Mouse (Mus musculus): ENCODE measurements at regions not wholly inside any gene's neighbourhood (a gene's known extent, or its start where the extent isn't known, plus 50 kb on each side); places are given as distances from the start of the nearest gene placed in this dataset.
A peak's percentile ranks its signal among the peaks of the same experiment; 100 is the strongest.

DNA sequence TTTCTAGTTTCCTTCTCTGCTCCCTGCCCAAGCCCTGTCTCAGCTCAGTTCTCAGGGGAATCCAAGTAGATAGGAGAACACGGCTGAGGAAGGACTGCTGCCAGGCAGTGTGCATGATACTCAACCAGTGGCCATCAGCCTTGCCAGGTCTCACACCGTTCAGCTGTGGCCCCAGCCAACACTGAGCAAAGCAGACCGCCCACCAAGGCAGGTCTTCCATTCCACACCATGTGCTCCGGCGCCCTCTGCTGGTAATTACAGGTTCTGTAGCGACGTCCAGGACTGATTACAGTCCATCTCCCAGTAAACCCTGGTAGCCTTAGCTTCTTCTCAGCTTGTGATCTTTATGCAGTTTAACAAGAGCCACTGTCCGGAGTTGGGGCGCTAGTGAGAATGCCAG lies 144.5 kb downstream of the Tfcp2l1 start:
- Histone ChIP-seq H3K27me3 (ENCODE audit: control insufficient read depth, insufficient read depth, low read depth, low read length) (no peaks in the 10 kb centered on the region; the same call in 1 of the 2 replicates), H3K4me1 (replicated peaks; ENCODE audit: control insufficient read depth, insufficient read depth, low read length) (no peaks in the 10 kb centered on the region), H3K9ac (ENCODE audit: low read length) (no peak overlapping the region), H3K27ac (ENCODE audit: low read length) (no peak overlapping the region), H3K36me3 (ENCODE audit: control insufficient read depth, insufficient read depth, low read length) (no peaks in the 10 kb centered on the region), H3K4me3 (ENCODE audit: low read length) (no peak overlapping the region), H3K4me2 (ENCODE audit: low read depth, low read length) (no peak overlapping the region), H3K9me3 (ENCODE audit: control insufficient read depth, low read length) (no peaks in the 10 kb centered on the region)
- ATAC-seq (ENCODE audit: low read depth): 0 out of 2 replicates have a peak, but pooled peaks have one; percentile 37
- 13% methylated on average over 9 of the region's 9 CpGs for WGBS

DNA sequence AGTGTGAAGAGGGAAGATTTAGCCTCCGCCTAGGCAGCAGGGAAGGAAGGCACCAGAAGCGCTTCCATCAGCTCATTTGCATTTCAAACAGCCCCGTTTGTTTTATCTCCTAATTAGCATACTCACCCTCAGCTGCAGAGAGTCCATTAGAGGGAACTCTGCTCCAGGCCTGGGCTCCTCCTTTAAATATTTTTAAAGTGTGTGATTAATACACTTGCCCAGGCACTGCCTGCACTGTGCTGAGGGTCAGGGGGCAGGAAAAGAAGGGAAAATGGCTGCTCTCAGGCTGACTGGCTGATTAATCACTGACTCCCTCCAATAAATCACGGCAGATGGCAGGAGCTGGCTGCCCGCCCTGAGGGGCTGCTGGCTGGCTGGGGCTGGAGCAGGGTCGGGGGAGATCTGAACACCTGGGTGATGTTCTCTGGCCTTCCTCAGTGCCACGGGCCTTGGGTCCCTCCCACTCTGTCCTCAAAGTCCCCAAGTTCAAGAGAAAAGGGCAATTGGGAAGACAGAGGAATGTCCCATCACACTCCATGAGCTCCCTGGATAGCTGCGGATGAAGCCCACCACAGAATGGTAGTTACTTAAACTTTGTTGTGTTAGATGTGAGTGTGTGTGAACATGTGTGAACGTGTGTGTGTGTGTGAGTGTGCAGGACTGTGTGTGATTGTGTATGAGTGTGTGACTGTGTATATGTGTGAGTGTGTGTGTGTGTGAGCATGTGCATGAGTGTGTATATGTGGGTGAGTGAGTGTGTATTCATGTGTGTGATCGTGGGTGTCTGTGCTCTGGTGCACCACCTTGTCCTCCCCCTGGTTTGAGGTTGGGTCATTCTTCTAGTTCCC lies 149.1 kb downstream of the Tfcp2l1 start:
- H3K4me3 ChIP-seq (ENCODE audit: low read length): no peak overlapping the region
- H3K36me3 ChIP-seq (ENCODE audit: control insufficient read depth, insufficient read depth, low read length): no peaks in the 10 kb centered on the region
- whole genome bisulfite sequencing: 23% methylated on average over 10 of the region's 10 CpGs
- no peak overlapping the region for H3K4me2 ChIP-seq (ENCODE audit: low read depth, low read length)
- H3K9me3 ChIP-seq (ENCODE audit: control insufficient read depth, low read length): no peaks in the 10 kb centered on the region
- H3K4me1 ChIP-seq (replicated peaks; ENCODE audit: control insufficient read depth, insufficient read depth, low read length): no peaks in the 10 kb centered on the region
- no peak for ATAC-seq (ENCODE audit: low read depth)
- H3K27me3 ChIP-seq (ENCODE audit: control insufficient read depth, insufficient read depth, low read depth, low read length): no peaks in the 10 kb centered on the region; the same call in 1 of the 2 replicates
- H3K9ac ChIP-seq (ENCODE audit: low read length): no peak overlapping the region
- no peak overlapping the region for H3K27ac ChIP-seq (ENCODE audit: low read length)
